Mouse (Mus musculus): ENCODE measurements around the gene Dact2. TPM values are rescaled to one million over a fixed set of nuclear protein-coding genes. Genes with fewer than 3 reads are reported as not detected.

Dact2 gene
- polyA plus RNA-seq, 1 experiment from 2014 or later = 1.7 TPM

Other genes with a start within 250 kb of the Dact2 start
- not detected in 2 replicates for gene Gm7356, start 200.6 kb downstream of the Dact2 start, polyA plus RNA-seq (2016; fragmentation: Nextera tagmentation; extraction: Ambion mirVana)
- not detected in 2 replicates for gene Gm7358, start 144.8 kb downstream of the Dact2 start, polyA plus RNA-seq (2016; fragmentation: Nextera tagmentation; extraction: Ambion mirVana)
- gene Smoc2, start 75.2 kb upstream of the Dact2 start, polyA plus RNA-seq (2016; fragmentation: Nextera tagmentation; extraction: Ambion mirVana) = 30.7 and 31.4 TPM in 2 replicates

All from heart, embryonic 12.5 days (tissue).